Mouse (Mus musculus) left cerebral cortex, postnatal 14 days (tissue): ENCODE measurements at regions not wholly inside any gene's neighbourhood (a gene's known extent, or its start where the extent isn't known, plus 50 kb on each side); places are given as distances from the start of the nearest gene placed in this dataset.
A peak's percentile ranks its signal among the peaks of the same experiment; 100 is the strongest.

ENCODE experiments used
- DNase-seq, 2 experiments: peaks; one replicate each; pipeline ENCODE4 v3.0.0; 2021 to 2022; ENCODE audit warnings: low spot score in 2 of 2, mixed read lengths in 1 of 2
- intact Hi-C: fragments of 180-260 bp; cut with DNase I; formaldehyde crosslinking; loops from one replicate; pipeline ENCODE4 v1.15.1; 2025

DNA sequence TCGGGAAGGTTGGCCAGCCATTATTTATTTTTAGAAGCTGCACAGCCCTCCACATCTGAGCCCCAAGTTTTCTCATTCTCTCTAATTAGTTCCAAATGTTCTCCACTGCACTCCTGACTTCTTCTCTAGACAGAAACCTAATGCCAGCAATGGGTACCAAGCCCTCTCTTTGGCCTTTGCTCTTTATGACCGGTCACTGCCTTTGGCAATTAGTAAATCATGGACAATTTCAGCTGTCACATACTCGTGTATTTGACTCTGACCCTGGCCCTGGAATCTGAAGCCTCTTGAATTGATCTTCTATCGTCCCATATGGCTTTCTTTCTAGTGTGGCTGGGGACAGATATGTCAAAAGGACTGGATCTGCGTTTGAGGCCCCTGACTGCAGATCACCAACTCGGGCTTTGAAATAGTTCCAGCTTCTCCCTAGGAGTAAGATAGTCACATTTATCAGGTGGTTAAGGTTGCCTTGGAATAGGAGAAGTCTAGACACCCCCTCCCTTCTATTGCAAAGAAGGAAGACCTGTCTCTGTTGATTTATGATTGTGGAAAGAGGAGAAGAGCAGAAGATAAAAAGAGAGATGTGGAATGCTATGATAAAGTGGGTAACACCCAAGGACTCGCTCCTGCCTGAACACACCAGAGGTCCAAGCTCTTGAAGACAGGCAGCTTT, 553.2 kb upstream of the Zfp462 start:
- DNase-seq, result no peak
- intact Hi-C loops, result no loop called here

DNA sequence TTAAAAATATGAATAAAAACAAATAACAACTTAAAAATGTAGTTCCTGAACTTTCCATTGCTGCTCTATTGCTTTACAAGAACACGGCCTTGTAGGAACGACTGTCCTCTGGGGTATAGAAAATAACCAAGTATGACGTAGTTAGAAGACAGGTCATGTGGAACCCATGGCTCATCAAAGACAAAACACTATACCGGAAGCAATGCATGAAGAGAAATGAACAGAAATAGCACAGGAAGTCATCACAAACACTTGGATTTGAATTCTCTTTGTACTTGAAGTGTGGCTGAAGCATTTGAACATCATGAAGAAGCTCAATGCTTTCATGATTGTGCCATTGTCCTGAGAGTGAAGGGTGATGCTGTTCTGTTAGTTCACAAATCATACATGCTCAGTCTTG, 538.7 kb upstream of the Zfp462 start:
- no peak for DNase-seq
- intact Hi-C loops, result no loop called here

DNA sequence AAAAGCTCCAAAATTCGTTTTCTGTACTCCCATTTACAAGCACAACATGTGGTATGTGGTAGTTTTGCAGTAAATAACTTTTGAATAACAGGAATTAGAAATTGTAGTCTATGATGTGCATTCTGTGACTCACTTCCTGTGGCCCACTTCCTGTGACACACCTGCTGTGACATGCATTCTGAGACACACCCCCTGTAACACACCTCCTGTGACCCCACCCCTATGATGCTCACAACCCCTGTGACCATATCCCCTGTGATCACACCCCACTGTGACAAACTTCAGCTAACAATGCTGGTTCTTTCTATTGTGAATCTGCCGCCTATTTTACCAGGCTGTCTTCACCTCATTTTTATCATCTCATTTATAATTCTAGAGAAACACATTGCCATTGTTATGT, 536.9 kb upstream of the Zfp462 start:
- no peak for DNase-seq
- intact Hi-C loops, result no loop called here

DNA sequence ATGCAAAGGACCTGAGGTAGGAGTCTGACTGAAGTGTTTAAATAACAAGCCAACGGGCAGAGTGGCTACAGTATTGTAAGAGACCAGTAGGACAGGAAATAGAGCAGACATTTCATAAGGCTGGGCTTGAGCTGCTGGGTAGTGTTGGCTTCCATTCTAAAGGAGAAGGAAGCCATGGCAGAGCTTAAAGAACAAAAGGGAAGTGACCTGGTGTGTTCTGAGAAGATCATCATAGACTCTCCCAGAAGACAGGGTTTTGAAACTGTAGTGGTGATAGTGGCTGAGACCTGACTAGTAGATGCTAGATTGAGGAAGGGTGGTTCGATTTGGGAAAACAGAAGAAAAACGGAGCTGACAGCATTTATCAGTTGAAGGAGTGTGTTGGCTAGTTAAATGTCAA, 514.1 kb upstream of the Zfp462 start:
- DNase-seq, result no peak
- intact Hi-C loops, result no loop called here

DNA sequence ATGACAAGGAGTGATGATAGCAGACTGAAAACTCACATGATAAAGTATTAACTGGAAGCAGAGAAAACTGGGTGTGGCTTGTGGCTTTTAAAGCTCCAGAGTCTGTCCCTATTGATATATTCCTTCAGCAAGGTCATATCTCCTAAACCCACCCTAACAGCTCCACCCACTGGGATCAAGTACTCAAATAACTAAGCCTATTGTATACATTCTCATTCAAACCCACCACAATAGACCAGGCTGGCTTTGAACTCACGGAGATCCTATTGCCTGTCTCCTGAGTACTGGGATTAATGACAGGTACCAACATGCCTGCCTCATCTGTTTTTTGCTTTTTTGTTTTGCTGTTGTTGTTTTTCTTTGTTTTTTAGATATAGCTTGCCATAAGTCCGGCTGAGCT, 484.3 kb upstream of the Zfp462 start:
- no peak for DNase-seq
- intact Hi-C loops, result no loop called here

DNA sequence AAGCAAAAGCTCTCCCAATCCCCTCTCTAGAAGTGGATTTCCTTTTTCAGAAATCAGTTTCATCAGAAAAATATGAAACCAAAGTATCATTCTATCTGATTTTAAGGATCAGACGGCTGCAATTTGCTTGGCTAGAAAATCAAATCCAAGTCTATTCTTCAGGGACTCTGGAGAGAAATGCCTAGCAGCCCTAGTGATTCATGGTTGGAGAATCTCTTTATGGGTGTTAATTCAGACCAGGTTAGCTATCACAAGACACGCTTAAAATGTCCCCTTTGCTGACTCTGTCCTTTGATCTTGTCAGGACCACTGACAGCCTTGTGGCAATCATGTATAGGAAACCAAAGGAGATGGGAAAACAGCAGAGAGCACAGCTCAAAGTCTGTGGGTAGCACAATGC, 475.7 kb upstream of the Zfp462 start:
- no peak for DNase-seq
- intact Hi-C loops, result no loop called here

GRCm38 (mm10) chr4:54470022-54471008, 474.5 kb upstream of the Zfp462 start:
- DNase-seq, result peak; percentile 51 to 60
- intact Hi-C loops, result no loop called here

GRCm38 (mm10) chr4:54471009-54471408, 473.8 kb upstream of the Zfp462 start:
- intact Hi-C loops, result no loop called here
- DNase-seq, result no peak

DNA sequence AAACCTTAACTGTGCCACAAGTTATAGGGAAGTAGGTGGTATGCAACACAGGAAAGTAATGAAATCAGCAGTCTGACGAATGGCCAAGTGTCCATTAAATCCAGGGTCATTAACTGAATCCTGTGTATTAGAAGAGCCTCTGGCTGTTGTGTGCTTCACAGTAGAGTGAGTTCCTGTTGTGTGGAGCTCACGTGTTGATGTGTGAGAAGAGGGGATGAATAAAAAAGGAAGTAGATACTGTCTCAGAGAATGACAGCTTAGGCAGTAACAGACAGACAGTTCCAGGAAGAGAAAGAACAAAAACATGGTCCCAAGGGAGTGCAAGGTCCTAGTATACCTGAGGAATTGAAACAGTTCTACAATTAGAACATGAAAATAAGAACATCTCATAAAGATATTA, 463.1 kb upstream of the Zfp462 start:
- intact Hi-C loops, result no loop called here
- no peak for DNase-seq

GRCm38 (mm10) chr4:54493074-54493473, 451.8 kb upstream of the Zfp462 start:
- intact Hi-C loops, result no loop called here
- DNase-seq, result no peak

DNA sequence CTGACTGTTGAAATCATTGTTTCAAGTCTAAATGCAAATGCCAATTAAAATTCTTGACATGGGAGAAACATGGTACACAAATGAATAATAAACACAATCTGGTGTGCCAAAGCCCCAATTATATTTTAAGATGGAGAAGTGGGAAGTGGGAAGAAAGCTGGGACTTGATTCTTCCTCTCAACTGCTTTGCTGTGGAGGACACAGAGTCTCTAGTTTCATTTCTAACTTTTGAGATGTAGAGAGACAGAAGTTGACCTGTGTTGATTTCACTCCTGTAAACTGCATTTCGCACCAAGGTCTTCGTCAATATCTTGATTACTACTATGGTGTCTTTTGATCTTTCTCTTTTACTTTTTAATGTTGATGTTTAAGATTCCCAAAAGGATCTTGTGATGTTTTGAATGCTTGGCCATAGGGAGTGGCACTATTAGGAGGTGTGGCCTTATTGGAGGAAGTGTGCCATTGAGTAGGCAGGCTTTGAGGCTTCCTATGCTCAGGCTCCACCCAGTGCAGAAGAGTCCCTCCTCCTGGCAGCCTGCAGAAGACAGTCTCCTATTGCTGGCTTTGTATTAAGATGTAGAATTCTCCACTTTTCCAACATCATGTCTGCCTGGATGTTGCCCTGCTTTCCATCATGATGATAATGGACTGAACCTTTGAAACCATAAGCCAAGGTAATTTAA, 447.4 kb upstream of the Zfp462 start:
- no peak for DNase-seq
- intact Hi-C loops, result no loop called here

DNA sequence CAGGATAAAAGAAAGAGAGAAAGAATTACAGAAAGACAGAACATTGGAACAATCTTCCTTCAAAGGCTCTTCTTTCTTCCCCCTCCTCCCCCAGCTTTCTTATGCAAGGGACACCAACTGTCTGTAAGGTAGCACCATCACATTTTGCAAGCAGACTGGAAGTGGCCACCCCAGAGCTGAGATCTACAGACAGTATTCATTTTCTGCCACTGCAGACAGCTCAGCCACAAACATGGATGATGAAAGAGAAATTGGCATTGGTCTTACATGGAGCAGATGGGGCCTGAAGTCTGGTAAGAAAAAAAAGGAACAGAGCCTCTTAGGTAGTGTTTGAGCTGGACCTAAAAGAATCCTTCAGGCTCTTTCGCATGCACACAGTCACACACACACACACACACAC, 428.9 kb upstream of the Zfp462 start:
- peak; percentile 15 to 58 for DNase-seq

GRCm38 (mm10) chr4:54523283-54523682, 421.6 kb upstream of the Zfp462 start:
- intact Hi-C loops, result no loop called here
- no peak for DNase-seq

More for the DNA sequence above, 428.9 kb upstream of the Zfp462 start:
- intact Hi-C loops, result no loop called here

- DNase-seq, result no peak
Observed at GRCm38 (mm10) chr4:54526003-54526586, 418.8 kb upstream of the Zfp462 start.

DNA sequence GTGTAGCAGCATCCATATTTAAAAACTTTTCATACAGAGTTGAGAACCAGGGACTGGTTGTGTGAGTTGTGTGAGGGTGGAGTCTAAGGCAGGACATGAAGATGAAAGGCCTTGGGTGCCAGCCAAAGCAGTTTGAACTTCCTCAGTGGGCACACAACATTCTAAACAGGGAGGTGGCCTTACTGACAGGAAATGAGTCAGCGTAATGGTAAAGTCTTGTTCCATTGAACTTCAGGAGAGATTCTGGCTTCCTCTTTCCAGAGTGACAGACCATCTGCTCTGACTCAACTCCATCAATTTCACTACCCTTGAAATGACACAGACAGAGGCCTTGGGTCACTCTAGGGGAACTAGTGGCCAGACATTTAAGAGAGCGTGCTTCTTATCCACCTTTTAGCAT, 417.2 kb upstream of the Zfp462 start:
- intact Hi-C loops, result no loop called here
- DNase-seq, result peak; percentile 39 to 49

More at GRCm38 (mm10) chr4:54526003-54526586, 418.8 kb upstream of the Zfp462 start:
- intact Hi-C loops, result no loop called here

DNA sequence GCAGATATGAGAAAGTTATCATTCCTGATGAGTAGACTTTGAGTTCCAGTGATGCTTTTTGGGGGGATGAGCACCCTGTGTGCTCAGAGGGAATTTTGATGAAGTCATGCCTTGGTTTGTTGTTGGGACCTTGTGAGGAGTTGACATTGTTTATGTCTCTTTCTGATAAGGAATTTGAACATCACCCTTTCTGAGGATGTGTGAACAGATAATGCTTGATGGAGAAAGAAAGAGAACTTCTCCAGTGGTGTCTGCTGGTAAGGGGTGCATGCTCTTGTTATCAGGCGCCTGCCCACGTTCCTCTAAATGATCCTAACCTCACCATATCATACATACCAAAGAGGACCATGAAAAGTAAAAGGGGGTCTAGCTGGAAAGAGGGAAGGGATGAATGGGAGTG, 413.1 kb upstream of the Zfp462 start:
- DNase-seq, result no peak
- intact Hi-C loops, result no loop called here

- intact Hi-C loops, result no loop called here
- DNase-seq, result peak; percentile 55 to 62
Observed at GRCm38 (mm10) chr4:54533846-54534245, 411.0 kb upstream of the Zfp462 start.

DNA sequence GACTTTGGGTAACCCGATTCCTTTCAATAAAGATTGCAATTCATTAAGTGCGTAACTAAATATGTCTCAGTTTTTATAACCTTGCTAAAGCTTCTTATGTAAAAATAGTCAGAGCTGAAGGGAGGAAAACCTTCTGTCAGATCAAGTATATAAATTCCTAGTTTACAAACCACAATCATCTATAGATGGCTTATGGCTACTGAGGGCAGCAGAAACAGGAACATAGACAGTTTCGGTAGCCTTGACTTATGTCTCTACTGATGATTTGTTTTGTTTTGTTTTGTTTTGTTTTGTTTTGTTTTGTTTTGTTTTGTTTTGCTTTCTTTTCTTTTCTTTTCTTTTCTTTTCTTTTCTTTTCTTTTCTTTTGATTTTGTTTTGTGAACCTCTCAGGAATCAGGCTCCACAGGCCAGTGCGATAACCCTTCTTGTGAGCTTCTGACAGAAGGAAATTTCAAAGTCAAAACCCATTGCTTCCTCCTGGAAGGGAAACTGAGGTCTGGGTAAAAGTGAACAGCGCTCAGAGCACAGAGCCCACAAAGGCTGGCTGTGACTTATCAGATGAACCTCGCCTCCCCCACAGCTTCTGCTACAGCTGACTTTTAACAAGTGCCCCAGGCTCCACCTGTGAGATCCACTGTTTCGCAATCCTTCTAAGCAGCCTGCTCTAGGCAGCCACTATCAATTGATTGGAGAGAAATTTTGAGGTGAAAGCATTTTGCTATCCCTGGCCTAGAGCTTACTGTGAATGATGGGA, 391.8 kb upstream of the Zfp462 start:
- intact Hi-C loops, result no loop called here

DNA sequence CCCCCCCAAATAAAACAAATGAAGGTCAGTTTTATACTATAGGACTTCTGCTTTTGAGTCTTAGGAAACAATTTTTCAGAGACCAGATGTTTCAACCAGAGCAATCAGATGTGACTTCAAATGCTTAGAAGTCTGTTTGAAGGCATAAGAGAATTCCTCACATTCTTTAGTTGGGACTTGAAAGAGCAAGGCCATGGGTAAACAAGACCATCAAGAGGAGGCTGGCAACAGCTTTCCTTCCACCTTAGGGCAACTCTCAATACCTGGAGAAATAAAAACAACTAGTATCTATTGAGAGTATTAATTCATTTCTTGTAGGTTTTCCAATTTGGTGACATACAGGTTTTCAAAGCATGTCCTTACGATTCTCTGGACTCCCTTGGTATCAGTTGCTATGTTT, 381.8 kb upstream of the Zfp462 start:
- DNase-seq, result no peak
- intact Hi-C loops, result no loop called here

More for the DNA sequence above, 391.8 kb upstream of the Zfp462 start:
- DNase-seq, result no peak
